Mouse (Mus musculus): Measurements from ENCODE around the gene Tpcn1. TPM values are rescaled to one million over a fixed set of nuclear protein-coding genes. Genes with fewer than 3 reads are reported as not detected.
A peak's percentile ranks its signal among the peaks of the same experiment; 100 is the strongest.

Gene Tpcn1
- total RNA-seq, 2 experiments from 2014 or later: 31.6 to 34.2 TPM

GRCm38 (mm10) chr5:120609246-120609775 lies 20.8 kb upstream of the Tpcn1 start:
- DNase-seq: no peak

GRCm38 (mm10) chr5:120607335-120607734 lies 18.9 kb upstream of the Tpcn1 start:
- no peak for DNase-seq

DNA sequence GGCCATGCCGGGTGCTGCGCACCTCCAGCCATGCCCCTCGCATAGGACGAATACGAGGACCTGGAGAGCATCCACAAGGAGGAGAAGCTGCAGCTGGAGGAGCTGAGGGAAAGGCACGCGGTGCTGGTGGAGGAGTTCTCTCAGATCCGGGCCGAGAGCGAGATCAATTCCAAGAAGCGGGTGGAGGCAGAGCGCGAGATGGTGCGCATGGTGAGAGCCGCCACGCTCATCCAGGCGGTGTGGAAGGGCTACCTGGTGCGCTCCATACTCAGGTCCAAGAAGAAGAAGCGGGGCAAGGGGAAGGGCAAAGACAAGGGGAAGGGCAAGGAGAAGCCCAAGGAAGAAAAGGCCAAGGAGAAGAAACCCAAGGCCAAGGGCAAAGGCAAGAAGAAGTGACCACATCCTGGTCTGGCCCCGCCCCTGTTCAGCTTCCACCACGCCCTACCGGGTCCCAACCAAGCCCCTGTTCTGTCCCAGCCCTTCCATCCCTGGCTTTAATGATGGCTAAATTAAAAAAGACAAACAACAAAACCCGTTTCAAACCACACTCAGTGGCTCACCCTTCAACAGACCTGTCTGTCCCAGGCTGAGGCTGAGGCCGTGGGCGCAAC lies 18.2 kb upstream of the Tpcn1 start:
- no peak for DNase-seq

DNA sequence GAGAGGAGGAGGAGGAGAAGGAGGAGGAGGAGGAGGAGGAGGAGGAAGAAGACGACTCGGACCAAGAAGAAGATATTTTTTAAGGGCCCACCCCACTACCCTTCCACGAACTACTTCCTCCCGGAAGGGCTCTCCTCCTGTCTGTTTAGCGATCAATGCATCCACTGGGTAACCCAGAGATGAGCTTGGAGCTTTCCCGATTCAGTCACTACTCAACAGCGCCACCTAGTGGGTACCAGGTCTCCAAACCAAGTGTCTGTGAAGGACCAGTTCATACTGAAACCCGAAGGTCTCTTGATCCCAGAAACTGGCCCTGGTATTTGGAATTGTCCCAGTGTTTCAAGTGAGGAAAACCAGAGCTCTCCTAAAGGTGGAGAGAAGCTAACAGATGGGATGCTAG lies 17.2 kb upstream of the Tpcn1 start:
- DNase-seq: peak; percentile 94

- no peak for DNase-seq
Measured at GRCm38 (mm10) chr5:120605241-120605661, 16.8 kb upstream of the Tpcn1 start.

DNA sequence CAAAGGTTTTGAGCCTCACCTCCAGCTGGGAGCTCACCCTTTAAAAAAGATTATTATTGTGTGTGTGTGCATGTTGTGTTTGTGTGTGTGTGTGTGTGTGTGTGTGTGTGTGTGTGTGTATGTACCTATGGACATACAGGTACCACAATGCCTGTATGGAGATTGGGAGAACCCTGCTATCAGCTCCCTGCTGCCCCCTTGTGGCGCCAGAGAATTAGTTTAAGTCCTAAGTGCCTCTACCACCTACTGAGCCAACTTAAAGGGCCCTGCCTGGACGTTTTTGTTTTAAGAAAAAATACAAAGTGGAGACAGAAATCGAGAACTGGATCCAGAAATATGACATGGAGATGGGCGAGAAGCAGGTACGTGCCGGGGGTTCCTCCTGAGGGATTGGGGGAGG lies 16.4 kb upstream of the Tpcn1 start:
- DNase-seq: peak; percentile 88

DNA sequence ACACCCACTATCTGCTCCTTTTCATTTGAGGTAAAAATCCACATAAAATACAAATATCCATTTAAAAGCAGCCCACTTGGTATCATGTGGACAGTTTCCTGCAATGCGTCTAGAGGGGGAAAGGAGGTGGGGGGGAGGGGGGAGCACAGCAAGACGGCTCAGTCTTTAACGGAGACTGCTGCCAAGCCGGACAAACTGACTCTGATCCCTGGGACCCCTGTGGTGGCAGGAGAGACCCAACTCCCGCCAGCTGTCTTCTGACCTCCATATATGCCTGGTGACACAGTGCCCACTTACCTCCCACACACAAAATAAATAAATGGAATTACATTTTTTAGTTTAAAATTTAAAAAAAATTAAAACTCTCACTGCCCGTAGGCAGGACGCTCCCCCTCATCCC lies 15.0 kb upstream of the Tpcn1 start:
- DNase-seq: no peak

- no peak for DNase-seq
Measured at GRCm38 (mm10) chr5:120602210-120602609, 13.7 kb upstream of the Tpcn1 start.

DNA sequence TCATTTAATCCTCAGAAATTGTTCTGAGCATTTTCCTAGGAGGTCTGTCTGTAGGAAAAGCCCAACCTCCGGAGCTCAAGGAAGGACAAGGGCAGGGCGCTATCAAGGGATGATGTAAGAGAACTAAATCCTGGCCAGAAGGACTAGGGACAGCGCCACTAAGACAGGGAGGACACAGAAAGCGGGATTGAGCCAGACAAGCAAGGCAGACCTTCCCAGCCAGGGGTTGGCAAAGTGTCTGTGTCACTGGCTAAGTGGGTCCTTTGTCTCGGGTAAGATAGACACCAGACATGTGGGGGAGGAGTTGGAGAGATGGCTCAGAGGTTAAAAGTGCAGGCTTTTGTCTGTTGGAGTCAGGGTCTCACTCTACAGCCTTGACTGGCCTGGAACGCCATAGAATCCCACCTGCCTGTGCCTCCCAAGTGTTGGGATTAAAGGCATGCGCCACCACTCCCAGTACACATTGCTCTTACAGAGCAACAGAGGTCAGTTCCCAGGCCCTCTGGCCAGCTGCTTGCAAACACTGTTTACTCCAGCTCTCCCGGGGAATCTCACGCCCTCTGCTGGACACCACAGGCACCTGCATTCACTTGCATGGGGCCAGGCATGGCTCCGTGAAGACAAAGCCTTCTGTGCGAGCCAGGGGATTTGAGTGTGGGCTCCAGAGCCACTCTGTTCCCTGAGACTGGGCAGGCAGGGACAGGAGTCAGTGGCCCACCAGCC lies 12.6 kb upstream of the Tpcn1 start:
- DNase-seq: no peak

DNA sequence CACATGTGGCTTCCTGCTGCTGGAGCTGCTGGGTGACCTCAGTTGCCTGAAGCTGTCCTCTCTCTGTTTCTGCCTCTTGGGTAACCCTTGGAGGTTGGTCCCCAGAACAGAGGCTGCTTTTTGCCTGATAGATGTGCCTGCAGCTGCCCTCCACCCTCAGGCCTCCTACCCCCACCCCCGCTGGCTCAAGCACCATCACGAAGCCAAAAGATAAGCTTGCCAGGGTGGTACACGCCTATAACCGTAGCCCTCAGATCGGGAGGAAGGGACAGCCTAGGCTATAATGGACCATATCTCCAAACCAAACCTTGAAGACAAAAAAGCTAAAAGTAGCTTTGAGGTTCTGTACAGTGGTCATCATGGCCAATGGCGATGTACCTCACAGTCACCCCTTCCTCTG lies 11.2 kb upstream of the Tpcn1 start:
- no peak for DNase-seq

DNA sequence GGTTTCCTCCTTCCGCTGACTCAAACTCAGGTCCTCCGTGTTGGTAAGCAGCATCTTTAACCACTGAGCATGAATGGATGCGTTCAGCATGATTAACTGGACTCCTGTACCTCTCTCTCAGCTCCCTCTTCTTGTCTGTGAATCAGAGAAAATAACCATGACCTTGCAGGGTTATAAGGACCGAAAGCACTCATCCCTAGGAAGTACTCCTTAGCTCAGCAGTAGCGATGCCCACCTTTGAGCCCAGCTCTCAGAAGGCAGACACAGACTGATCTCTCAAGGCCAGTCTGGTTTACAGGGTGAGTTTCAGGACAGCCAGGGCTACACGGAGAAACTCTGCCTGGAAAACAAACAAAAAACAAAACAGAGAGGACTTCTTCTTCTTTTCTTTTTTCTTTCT lies 6.0 kb upstream of the Tpcn1 start:
- DNase-seq: no peak

DNA sequence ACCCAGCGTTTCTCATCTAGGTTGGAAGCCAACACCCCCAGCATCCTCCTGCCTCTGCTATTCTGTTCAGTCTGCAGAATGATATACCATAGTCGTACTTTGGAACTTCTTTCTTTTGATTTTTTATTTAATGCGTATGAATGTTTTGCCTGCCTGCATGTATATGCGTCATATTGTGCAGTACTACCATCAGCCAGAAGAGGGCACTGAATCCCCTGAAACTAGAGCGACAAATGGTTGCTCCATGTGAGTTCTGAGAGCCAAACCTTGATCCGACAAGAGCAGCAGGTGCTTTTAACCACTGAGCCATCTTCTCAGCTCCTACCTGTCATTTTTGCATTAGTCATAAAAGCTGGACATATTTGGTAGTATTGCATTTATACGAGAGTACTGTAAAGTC lies 3.7 kb upstream of the Tpcn1 start:
- DNase-seq: no peak

DNA sequence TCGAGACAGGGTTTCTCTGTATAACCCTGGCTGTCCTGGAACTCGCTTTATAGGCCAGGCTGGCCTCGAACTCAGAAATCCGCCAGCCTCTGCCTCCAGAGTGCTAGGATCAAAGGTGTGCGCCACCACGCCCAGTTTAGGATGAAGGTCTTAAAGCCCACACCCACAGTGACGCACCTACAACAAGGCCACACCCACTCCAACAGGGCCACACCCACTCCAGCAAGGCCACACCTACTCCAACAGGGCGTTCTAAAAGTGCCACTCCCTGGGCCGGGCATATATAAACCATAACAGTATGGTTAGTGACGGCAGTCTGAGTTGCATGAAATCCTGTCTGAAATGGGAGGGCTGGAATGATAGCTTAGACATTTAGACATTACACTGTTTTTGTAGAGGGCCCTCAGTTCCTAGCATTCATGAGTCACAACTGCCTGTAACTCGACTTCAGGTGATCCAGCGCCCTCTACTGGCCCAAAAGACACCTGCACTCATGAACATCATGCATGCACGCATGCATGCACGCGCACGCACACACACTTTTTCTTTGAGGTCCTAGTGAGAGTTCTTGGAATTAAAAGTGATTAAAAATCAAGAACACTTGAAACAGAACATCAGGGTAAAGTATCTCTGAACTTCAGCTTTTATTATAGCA lies 2.0 kb upstream of the Tpcn1 start:
- DNase-seq: no peak

- DNase-seq: no peak
Measured at GRCm38 (mm10) chr5:120587940-120588568, 419 bp downstream of the Tpcn1 start.

GRCm38 (mm10) chr5:120587616-120587926 lies 902 bp downstream of the Tpcn1 start:
- DNase-seq: peak; percentile 44

- DNase-seq: peak; percentile 51
Measured at GRCm38 (mm10) chr5:120586741-120587615, 1.5 kb downstream of the Tpcn1 start.

- no peak for DNase-seq
Measured at GRCm38 (mm10) chr5:120584968-120585367, 3.5 kb downstream of the Tpcn1 start.

GRCm38 (mm10) chr5:120583511-120583910 lies 5.0 kb downstream of the Tpcn1 start:
- no peak for DNase-seq

DNA sequence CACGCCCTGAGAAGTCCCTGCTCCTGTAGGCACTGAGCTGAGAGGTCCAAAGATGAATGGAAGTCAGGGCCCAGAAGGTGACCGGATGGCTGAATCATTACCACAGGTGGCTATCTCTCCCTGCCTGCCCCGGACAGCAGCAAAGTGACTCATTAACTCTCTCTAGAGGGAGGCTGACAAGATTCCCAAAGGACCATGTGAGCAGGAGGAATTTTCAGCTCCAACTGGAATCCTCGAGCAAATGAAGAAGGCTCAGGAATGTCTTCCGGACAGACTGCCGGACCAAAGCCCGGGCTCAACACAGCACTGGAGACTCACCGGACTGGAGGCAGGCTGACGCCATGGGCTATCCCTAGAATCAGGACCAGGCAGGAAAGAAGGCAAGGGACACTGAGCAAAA lies 6.5 kb downstream of the Tpcn1 start:
- DNase-seq: no peak

DNA sequence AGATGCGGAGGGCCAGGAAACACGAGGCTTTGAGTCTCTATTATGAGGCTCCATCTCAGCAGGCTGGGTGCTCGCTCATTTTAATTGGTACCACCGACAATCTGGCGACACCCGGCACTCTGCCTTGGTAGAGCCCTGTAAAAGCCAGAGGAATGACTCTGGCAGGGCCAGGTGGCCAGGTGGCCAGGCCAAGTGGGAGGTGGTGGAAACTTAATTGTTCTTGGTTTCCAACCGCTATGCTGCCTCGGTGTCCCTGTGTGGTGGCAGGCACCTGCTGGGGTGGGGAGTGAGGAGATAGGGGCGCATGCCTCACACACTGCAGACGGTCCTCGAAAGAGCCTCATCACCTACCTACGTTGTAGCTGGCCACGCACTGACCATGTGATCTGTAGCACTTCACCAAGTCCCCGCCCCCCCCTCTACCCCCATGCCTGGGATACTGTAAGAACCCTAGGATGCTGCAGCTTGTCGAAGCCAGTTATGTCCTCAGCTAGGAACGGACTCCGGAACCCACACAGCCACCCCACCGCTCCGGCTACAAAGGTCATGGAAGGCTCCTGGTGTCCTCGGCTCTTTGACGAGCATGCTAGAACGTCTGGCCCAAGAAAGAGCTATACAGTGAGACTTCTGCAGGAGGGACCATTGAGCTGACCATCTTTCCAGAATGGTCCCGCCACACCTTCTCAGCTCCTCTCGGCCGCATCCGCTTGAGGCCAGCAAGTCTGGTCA lies 8.4 kb downstream of the Tpcn1 start:
- no peak for DNase-seq

- DNase-seq: peak; percentile 64
Measured at GRCm38 (mm10) chr5:120579211-120579897, 9.1 kb downstream of the Tpcn1 start.

Data from heart, postnatal 4 days (tissue).